Mouse (Mus musculus): ENCODE measurements around the gene Mark3.

The Mark3 gene

DNA sequence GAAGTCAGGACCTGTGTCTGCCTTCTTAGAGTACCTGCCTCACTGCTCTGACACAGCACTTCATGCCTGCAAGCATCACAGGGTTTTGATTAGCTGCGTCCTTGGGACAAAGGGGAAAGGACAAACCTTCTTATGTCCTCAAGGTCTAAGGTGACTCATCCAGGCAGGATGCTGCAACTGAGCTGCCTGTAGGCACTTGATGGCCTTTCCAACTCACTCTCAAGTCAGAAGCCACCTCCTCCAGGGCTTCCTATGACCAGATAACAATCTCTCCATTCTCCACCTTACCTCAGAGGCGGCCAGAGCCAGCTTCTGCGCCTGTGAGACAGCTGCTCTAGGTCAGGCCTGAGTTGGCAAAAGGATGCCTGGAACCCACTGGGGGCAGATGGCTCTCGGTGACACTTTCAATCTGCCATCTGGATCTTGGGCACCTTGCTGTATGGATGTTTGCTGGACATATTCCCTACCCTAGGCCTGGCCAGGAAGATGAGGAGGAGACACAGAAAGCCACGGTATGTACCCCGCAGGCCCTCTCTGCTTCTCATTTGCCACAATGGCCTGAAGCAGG is 124.1 kb downstream of the Mark3 start:
- DNase-seq (ENCODE audit: low spot score), result no peak

- no peak for DNase-seq (ENCODE audit: low spot score)
Observed at GRCm38 (mm10) chr12:111699542-111699941, 125.2 kb downstream of the Mark3 start.

- DNase-seq (ENCODE audit: low spot score), result no peak
Observed at GRCm38 (mm10) chr12:111700920-111701458, 126.7 kb downstream of the Mark3 start.

GRCm38 (mm10) chr12:111703301-111703700 is 129.0 kb downstream of the Mark3 start:
- no peak for DNase-seq (ENCODE audit: low spot score)

DNA sequence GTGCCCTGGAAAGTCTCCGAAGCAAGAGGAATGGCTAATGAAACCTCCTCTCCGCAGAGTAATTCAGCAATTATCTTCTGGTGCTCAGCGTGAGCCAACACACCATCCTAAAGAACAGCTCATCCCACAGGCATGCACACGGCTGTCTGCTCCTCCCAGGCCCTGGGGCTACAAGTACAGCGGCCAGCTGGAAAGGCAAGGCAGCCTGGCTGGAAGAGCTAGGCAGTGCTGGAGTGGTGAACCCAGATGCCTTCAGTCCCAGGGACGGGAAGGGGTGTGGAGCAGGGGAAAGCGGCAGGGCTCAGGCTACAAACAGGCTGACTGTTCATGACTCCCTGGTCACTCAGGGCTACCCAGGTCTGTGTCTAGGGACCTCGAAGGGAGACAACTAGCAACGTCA is 130.3 kb downstream of the Mark3 start:
- no peak for DNase-seq (ENCODE audit: low spot score)

- DNase-seq (ENCODE audit: low spot score), result no peak
Observed at GRCm38 (mm10) chr12:111705186-111705973, 131.1 kb downstream of the Mark3 start.

Measured in T-cell, adult 2 months (primary cell).